Mouse (Mus musculus): Measurements from ENCODE around the gene Abhd17b. TPM values are rescaled to one million over a fixed set of nuclear protein-coding genes. Genes with fewer than 3 reads are reported as not detected.

Gene Abhd17b
- total RNA-seq, 2 experiments from 2014 or later: 11.3 to 12.2 TPM

GRCm38 (mm10) chr19:21733176-21733575, 80.2 kb downstream of the Abhd17b start:
- DNase-seq: no peak

GRCm38 (mm10) chr19:21734112-21734511, 81.1 kb downstream of the Abhd17b start:
- DNase-seq: peak; percentile 28 to 66

Other genes with a start within 250 kb of the Abhd17b start
- gene Gda, start 179.7 kb upstream of the Abhd17b start, total RNA-seq (2021): 10 to 100 TPM; 18.0 to 19.1 TPM
- gene 1110059E24Rik, start 209 bp upstream of the Abhd17b start, total RNA-seq (2021): 10 to 100 TPM; 12.4 to 13.4 TPM
- gene Cemip2, start 125.2 kb downstream of the Abhd17b start, total RNA-seq (2021): 10 to 100 TPM; 11.0 to 11.3 TPM